In the genomic region with DNA sequence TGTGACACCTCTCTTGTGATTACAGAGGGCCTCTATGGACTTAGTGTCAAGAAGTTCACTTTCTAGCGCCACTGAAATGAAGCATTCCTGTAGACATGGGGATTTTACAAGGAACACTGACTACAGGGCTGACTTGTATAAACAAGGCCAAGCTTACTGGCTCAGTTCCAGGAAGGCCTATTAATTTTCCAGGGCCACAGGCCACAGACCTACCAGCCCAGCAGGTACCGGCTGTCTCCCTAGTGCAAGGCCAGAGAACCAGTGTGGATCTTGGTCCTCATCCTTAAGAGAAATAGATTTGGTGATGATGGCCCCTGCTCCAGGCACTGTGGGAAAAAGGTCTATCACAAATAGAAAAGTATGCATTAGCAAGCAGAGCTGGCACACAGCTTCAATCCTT, we compare ENCODE assay signal across 16 mouse cellular contexts.
DNase-seq lines count a peak whose midpoint lies in the region; ATAC-seq and TF ChIP-seq lines count a peak whose summit lies in the region.
"Had no signal": no experiment of that assay in that cellular context is flagged by ENCODE, and none has a peak within 500 bp of the region (broad histone marks: within the 10 kb centered on the region; RNA-seq: fewer than 3 reads in every experiment).

No protein-coding gene starts in this region.

- H3K4me1 ChIP-seq in kidney, embryonic 16.5 days (ENCODE audit: insufficient read depth, low read length) = no peaks in the 10 kb centered on the region
- H3K4me1 ChIP-seq in liver, postnatal 0 days (ENCODE audit: insufficient read depth) = no peaks in the 10 kb centered on the region
- H3K4me1 ChIP-seq: liver, embryonic 15.5 days had no signal

- H3K4me2 ChIP-seq in kidney, embryonic 16.5 days (replicated peaks; ENCODE audit: low read depth, low read length) = no peak overlapping the region
- H3K4me2 ChIP-seq in liver, postnatal 0 days (ENCODE audit: low read depth, low read length) = no peak overlapping the region
- H3K4me2 ChIP-seq: embryonic facial prominence, embryonic 15.5 days; forebrain, embryonic 15.5 days; heart, embryonic 12.5 days; liver, embryonic 15.5 days had no signal

- no peak overlapping the region for H3K27ac ChIP-seq in kidney, embryonic 16.5 days (ENCODE audit: low read length)
- H3K27ac ChIP-seq in liver, postnatal 0 days (ENCODE audit: low read depth) = no peak overlapping the region
- H3K27ac ChIP-seq: embryonic facial prominence, embryonic 15.5 days; forebrain, embryonic 15.5 days; liver, embryonic 15.5 days had no signal

- ATAC-seq in kidney, embryonic 16.5 days (ENCODE audit: low FRiP score, low TSS enrichment) = no peak
- no peak for ATAC-seq in megakaryocyte progenitor cell, adult 5-6 weeks (replicated peaks; ENCODE audit: poor library complexity)
- ATAC-seq in liver, postnatal 0 days = no peak
- ATAC-seq: CD4-positive, CD25-positive, alpha-beta regulatory T cell, adult 4 months; forebrain, embryonic 15.5 days had no signal

- H3K27me3 ChIP-seq in kidney, embryonic 16.5 days (ENCODE audit: insufficient read depth, low read length) = 0 out of 2 replicates have a peak, but pooled peaks cover 3% of the 10 kb centered on the region
- H3K27me3 ChIP-seq in liver, postnatal 0 days (ENCODE audit: insufficient read depth, low read length) = no peaks in the 10 kb centered on the region
- H3K27me3 ChIP-seq: embryonic facial prominence, embryonic 15.5 days; forebrain, embryonic 15.5 days; liver, embryonic 15.5 days had no signal

- WGBS in kidney, embryonic 16.5 days = 27% methylated on average over 2 of the region's 2 CpGs
- 64% methylated on average over 2 of the region's 2 CpGs for WGBS in liver, postnatal 0 days (ENCODE audit: insufficient replicate concordance)

- DNase-seq in kidney, adult 11 months = peak; percentile 9
- DNase-seq in 3134 (ENCODE audit: extremely low read depth, insufficient read length, low spot score) = peak; percentile 9
- DNase-seq in adrenal gland, postnatal 36 days = peak; percentile 22 to 50
- DNase-seq in kidney, postnatal 25 days = peak; percentile 38 to 43
- no peak for DNase-seq in layer of hippocampus, adult 9-11 months
- no peak for DNase-seq in liver, postnatal 0 days
- DNase-seq: cerebellum, adult 9-10 months; gastrocnemius, postnatal 10 days; thymus, adult 18-20 months had no signal

- H3K9ac ChIP-seq in kidney, embryonic 16.5 days (replicated peaks; ENCODE audit: low read length) = no peak overlapping the region
- H3K9ac ChIP-seq in liver, postnatal 0 days (replicated peaks) = no peak overlapping the region
- H3K9ac ChIP-seq: embryonic facial prominence, embryonic 15.5 days; forebrain, embryonic 15.5 days; heart, embryonic 12.5 days; liver, embryonic 15.5 days had no signal

- H3K4me3 ChIP-seq in kidney, embryonic 16.5 days (ENCODE audit: low read length) = no peak overlapping the region
- no peak overlapping the region for H3K4me3 ChIP-seq in liver, postnatal 0 days (ENCODE audit: low read depth, low read length)
- H3K4me3 ChIP-seq: embryonic facial prominence, embryonic 15.5 days; forebrain, embryonic 15.5 days; heart, embryonic 12.5 days; liver, embryonic 15.5 days had no signal

- no peak for TF ChIP-seq CTCF in liver, postnatal 0 days (IDR thresholded peaks at IDR 0.05; ENCODE audit: low read depth)

- TF ChIP-seq EP300 in liver, postnatal 0 days (IDR thresholded peaks at IDR 0.05; ENCODE audit: low read depth) = no peak

- no peaks in the 10 kb centered on the region for H3K9me3 ChIP-seq in kidney, embryonic 16.5 days (ENCODE audit: low read length)
- H3K9me3 ChIP-seq in liver, postnatal 0 days (ENCODE audit: low read length) = no peaks in the 10 kb centered on the region
- H3K9me3 ChIP-seq: embryonic facial prominence, embryonic 15.5 days; forebrain, embryonic 15.5 days; liver, embryonic 15.5 days had no signal

- no peaks in the 10 kb centered on the region for H3K36me3 ChIP-seq in kidney, embryonic 16.5 days (ENCODE audit: insufficient read depth, low read length)
- H3K36me3 ChIP-seq in liver, postnatal 0 days (replicated peaks; ENCODE audit: insufficient read depth, low read length) = no peaks in the 10 kb centered on the region
- H3K36me3 ChIP-seq: embryonic facial prominence, embryonic 15.5 days; forebrain, embryonic 15.5 days; heart, embryonic 12.5 days; liver, embryonic 15.5 days had no signal

Comparison
In these comparisons a context has a peak if more than half of its experiments do, and no peak if none do; other contexts are left out.
1. DNase-seq: peak in kidney, adult 11 months (single experiment), 3134 (single experiment), adrenal gland, postnatal 36 days (2 of 2) and kidney, postnatal 25 days (2 of 2); none in layer of hippocampus, adult 9-11 months (single experiment) and liver, postnatal 0 days (single experiment).